Mouse (Mus musculus): ENCODE measurements around the gene Sult2a2. TPM values are rescaled to one million over a fixed set of nuclear protein-coding genes. Genes with fewer than 3 reads are reported as not detected.
"Not testable (repeated sequence)": the region's sequence is repeated elsewhere in the genome, so short reads cannot be mapped to it uniquely, and the experiment has no call there.

Sult2a2 gene
- not detected in 2 replicates for polyA plus RNA-seq (2015; fragmentation: Nextera tagmentation; extraction: Ambion mirVana)

- H3K27ac ChIP-seq (ENCODE audit: low read length); H3K9ac ChIP-seq (ENCODE audit: low read depth, low read length); ATAC-seq; H3K36me3 ChIP-seq (ENCODE audit: control insufficient read depth, insufficient read depth, low read length); H3K4me3 ChIP-seq (ENCODE audit: low read depth, low read length); H3K9me3 ChIP-seq (replicated peaks; ENCODE audit: control insufficient read depth, low read length, poor library complexity, severe bottlenecking); H3K4me1 ChIP-seq (ENCODE audit: control insufficient read depth, insufficient read depth, low read length); H3K4me2 ChIP-seq (ENCODE audit: low read length); H3K27me3 ChIP-seq (ENCODE audit: control insufficient read depth, insufficient read depth, low read depth, low read length): not testable (repeated sequence)
- WGBS, result 100% methylated on average over 1 of the region's 2 CpGs
Observed at GRCm38 (mm10) chr7:13733205-13733604, at the start of gene Sult2a2. Gene Sult2a2 (plus strand): TSS chr7:13733505.

- H3K4me1 ChIP-seq (ENCODE audit: control insufficient read depth, insufficient read depth, low read length), result no peaks in the 10 kb centered on the region
- 88% methylated on average over 1 of the region's 1 CpGs for WGBS
- no peak overlapping the region for H3K27ac ChIP-seq (ENCODE audit: low read length)
- H3K9me3 ChIP-seq (replicated peaks; ENCODE audit: control insufficient read depth, low read length, poor library complexity, severe bottlenecking), result peaks cover 18% of the 10 kb centered on the region; the same call in 1 of the 2 replicates
- no peak overlapping the region for H3K4me3 ChIP-seq (ENCODE audit: low read depth, low read length)
- H3K27me3 ChIP-seq (ENCODE audit: control insufficient read depth, insufficient read depth, low read depth, low read length), result no peaks in the 10 kb centered on the region
- H3K4me2 ChIP-seq (ENCODE audit: low read length), result no peak overlapping the region
- H3K36me3 ChIP-seq (ENCODE audit: control insufficient read depth, insufficient read depth, low read length), result no peaks in the 10 kb centered on the region
- no peak for ATAC-seq
- no peak overlapping the region for H3K9ac ChIP-seq (ENCODE audit: low read depth, low read length)
Observed at GRCm38 (mm10) chr7:13813913-13814312, 80.6 kb downstream of the Sult2a2 start.

Other genes starting within 250 kb of the Sult2a2 start
- gene Bsph2, start 162.4 kb upstream of the Sult2a2 start, polyA plus RNA-seq (2015; fragmentation: Nextera tagmentation; extraction: Ambion mirVana), result not detected in 2 replicates
- gene Sult2a5, start 109.5 kb upstream of the Sult2a2 start, polyA plus RNA-seq (2015; fragmentation: Nextera tagmentation; extraction: Ambion mirVana), result not detected in 2 replicates
- not detected in 2 replicates for gene Sult2a1, start 103.9 kb downstream of the Sult2a2 start, polyA plus RNA-seq (2015; fragmentation: Nextera tagmentation; extraction: Ambion mirVana)